Mouse (Mus musculus): Measurements from ENCODE around the gene Ggn.
A peak's percentile ranks its signal among the peaks of the same experiment; 100 is the strongest.
"Not testable (repeated sequence)": the region's sequence is repeated elsewhere in the genome, so short reads cannot be mapped to it uniquely, and the experiment has no call there.

Gene Ggn

GRCm38 (mm10) chr7:29162750-29163525, 7.1 kb upstream of the Ggn start:
- DNase-seq: peak; percentile 76 to 77

DNA sequence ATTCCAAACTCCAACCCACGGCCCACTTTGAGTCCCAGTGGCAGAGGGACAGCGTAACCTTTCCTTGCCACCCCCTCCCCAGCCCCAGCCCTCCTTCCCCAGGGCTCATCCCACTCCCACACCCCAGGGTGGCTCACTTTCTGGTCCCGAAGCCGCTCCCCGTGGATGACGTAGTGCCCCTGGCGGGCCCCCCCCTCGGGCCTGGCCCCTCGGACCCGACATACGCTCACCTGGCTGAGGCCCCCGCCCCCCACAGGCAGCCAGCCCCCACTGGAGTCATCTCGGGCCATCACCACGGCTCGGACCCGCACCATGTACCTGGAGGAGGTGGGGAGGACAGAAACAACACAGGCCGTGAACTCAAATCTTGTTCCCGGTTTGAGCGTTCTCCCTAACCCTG, 2.4 kb upstream of the Ggn start:
- no peak for DNase-seq

DNA sequence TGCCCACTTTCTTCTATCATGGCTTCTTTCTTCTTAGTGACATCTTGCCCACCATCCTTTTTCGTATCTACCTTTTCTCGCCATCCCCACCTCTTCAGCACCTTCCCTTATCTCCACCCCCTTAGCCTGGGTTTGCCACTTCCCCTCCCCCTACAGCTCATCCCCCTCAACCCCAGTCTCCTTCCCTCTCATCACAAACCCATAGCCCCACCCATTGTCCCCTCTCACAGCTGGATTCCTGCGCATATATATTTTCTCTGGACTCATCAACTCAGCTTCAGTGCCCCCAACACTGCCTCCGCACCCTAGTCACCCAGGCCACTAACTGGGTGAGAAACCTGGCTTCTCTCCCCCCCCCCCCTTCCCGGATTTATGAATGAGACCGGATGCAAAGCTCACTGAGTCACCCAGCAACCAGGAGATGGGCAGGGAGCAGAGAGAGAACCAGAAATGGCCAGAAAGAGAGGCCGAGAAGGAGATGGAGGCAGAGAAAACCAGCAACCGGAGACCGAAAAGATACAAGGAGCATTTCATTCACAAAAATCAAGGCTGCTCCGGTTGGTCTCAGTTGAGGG, 1.8 kb upstream of the Ggn start:
- DNase-seq: no peak

DNA sequence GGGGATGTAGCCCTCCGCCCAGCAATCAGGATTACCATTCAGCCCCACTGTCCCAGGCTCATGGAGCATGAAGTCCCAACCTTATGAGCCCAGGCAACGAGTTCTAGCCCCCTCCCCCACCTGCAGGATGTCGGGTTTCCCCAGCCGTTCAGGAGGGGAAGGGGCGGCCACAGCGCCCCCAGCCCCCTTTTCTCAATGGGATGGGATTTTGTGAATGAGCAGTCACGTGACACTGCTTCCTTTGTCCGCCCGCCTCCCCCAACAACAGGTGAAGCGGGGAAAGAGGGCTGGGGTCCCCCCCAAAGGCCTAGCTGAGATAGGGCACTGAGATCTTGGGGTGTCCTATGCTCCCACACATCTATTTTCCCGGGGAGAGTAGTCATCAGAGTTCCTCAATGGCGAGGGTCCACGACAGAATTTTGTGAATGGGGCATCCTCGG, 1.2 kb upstream of the Ggn start:
- DNase-seq: no peak

DNA sequence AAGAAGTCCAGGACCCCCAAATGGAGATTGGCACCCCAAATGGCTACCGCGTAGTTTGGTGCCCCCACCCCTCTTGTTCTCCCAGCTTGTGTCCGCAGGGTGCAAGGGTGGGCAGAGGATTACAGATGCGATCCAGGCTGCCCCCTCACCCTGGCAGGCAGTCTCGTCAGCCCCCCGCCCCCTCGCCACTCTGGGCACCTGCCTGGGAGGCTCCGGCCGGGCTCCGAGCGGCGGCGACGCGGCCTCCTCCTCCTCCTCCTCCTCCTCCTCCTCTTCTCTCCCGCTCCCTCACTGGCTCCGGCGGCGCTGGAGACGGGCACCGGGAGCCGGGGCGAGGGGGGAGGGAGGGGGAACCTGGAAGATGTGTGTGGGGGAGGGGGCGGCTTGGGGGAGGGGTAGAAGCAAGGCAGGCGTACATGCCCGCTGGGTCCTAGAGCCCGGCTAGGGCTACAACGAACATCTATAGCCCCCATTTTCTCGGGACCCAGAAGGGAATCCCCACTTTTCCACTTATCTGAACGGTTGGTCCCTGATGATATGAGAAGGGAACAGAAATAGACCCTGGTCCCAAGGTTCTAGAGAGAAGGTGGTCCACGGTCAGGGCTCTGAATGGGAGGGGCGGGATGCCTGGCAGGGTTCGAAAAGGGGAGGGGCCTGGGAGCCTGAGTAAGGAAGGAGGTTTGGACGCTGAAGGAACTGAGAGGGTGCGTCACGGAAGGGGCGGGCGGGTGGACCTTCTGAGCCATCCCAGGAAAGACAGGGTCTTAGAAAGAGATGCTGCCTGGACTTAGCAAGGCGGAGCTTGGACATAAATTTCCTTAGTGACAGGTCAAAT, 562 bp upstream of the Ggn start:
- DNase-seq: peak; percentile 72 to 73

DNA sequence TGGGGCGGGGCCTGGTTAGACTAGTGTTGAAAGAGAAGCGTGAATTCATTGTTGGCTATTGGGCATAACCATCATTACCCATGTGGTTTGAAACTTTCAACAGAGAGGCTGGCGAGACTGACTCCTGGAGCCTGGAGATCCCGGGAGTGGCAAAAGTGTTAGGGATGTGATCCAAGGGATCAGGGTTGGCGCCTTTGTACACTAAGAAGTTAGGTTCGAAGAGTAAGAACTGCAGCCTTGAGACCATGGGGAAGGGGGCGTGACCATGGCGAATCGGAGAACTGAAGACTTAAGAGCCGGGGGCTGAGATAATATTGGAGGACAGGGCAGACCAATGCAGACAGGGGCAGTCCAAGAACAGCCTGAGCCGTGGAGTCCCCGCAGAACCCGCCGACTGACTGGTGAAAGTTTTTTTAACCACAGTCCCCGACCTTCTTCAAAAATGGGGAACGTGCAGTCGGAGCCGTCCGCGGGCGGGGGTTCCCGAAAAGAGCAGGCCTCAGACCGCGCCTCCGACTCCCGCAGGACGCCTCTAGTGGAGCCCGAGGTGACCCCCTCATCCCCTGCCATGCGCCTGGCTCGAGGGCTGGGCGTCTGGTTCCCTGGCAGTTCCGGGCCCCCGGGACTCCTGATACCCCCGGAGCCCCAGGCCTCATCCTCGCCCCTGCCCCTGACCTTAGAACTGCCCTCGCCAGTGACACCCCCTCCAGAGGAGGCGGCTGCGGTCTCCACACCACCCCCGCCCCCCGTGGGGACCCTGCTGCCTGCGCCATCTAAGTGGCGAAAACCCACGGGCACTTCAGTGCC, 948 bp downstream of the Ggn start:
- no peak for DNase-seq

GRCm38 (mm10) chr7:29171562-29172097, 1.6 kb downstream of the Ggn start:
- DNase-seq: no peak

GRCm38 (mm10) chr7:29172390-29173016, 2.5 kb downstream of the Ggn start:
- DNase-seq: no peak

- no peak for DNase-seq
These were observed 8.1 kb downstream of the Ggn start for GRCm38 (mm10) chr7:29178106-29178505.

DNA sequence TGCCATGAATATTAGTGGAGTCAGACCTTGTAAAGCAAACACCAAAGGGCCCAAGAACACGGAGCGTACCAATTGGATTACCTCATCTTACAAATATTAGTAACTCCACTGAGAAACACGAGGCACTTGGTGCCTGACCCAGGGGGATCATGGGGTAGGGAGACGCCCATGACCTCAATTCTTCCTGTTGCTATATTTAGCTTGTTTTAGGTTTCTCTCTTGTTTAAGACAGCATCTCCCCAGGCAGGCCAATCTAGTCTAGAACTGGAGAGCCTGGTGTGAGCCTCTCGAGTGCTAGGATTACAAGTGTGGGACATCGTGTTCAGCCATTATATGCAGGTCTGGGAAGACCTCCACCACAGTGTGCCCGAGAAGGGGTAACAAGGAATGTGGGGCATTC, 9.3 kb downstream of the Ggn start:
- no peak for DNase-seq

- DNase-seq: peak; percentile 97 to 99
These were observed 10.3 kb downstream of the Ggn start, which contains the start of gene Psmd8 for GRCm38 (mm10) chr7:29180077-29180853. Gene Psmd8 (minus strand): TSS chr7:29180701.

- DNase-seq: no peak
These were observed 10.8 kb downstream of the Ggn start for GRCm38 (mm10) chr7:29180854-29181236.

- DNase-seq: not testable (repeated sequence)
These were observed 11.3 kb downstream of the Ggn start for GRCm38 (mm10) chr7:29181323-29181722.

DNA sequence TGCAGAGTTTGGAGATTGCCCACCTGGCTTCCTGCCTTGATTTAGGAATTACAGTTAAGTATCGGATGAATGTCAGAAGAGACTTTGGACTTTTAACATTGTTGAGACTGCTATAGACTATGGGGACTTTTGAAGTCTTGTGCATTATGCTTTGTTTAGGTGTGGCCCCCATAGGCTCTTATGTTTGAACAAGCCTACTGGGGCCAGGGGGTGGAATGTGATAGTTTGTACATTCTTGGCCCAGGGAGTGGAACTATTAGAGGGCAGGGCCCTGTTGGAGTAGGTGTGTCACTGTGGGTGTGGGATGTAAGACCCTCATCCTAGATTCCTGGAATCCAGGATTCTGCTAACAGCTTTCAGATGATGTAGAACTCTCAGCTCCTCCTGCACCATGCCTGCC, 24.2 kb downstream of the Ggn start:
- not testable (repeated sequence) for DNase-seq

DNA sequence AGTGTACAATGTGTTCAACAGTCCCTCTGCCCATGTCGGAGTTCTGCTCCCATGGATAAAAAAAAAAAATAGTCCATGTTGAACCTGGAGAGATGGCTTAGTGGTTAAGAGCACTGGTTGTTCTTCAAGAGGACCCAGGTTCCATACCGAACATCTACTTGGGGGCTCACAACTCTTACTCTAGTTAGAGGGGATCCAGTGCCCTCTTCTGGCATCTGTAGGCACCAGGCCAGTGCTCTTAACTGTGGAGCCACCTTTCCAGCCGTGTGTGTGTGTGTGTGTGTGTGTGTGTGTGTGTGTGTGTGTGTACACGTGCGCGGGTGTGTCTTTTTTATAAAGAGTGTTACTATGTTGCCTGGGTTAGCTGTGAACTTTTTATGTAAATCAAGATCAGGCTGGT, 32.6 kb downstream of the Ggn start:
- no peak for DNase-seq

DNA sequence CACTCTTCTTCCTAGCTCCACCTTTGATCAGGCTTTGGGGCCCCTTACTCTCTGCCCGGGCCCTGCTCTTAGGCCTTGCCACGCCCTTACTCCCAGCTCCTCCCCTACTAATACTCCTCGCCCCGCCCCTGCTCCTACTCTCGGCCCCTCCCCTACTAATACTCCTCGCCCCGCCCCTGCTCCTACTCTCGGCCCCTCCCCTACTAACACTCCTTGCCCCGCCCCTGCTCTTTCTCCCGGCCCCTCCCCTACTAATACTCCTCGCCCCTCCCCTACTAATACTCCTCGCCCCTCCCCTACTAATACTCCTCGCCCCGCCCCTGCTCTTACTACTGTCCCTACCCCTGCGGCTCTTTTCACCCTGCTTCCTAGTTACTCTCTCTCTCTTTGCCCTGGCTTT, 41.0 kb downstream of the Ggn start:
- peak; percentile 23 to 25 for DNase-seq

GRCm38 (mm10) chr7:29211415-29212198, 41.6 kb downstream of the Ggn start:
- peak; percentile 86 to 89 for DNase-seq

DNA sequence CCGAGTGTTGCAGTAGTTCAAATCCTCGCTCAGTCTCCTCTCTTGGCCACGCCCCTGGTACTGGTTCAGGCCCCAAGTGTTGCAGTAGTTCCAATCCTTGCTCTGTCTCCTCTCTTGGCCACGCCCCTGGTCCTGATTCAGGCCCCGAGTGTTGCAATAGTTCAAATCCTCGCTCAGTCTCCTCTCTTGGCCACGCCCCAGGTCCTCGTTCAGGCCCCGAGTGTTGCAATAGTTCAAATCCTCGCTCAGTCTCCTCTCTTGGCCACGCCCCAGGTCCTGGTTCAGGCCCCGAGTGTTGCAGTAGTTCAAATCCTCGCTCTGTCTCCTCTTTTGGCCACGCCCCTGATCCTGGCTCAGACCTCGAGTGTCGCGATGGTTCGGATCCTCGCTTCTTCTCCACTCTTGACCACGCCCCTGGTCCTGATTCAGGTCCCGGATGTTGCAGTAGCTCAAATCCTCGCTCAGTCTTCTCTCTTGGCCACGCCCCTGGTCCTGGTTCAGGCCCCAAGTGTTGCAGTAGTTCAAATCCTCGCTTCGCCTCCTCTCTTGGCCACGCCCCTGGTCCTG, 42.3 kb downstream of the Ggn start:
- DNase-seq: peak in 1 of 2 experiments; percentile 7

- DNase-seq: not testable (repeated sequence)
These were observed 43.0 kb downstream of the Ggn start for GRCm38 (mm10) chr7:29212775-29213560.

Data from kidney, adult 8-10 months (tissue).